Mouse (Mus musculus) stomach, postnatal 0 days (tissue): Measurements from ENCODE around the gene Phtf2.

Experiments used
- CTCF ChIP-seq: IDR thresholded peaks from 2 replicates; pipeline ENCODE4 v1.5.1; 2016; ENCODE audit warnings: antibody characterized with exemption, low read depth, mild to moderate bottlenecking, moderate library complexity
- EP300 ChIP-seq: optimal IDR thresholded peaks from 2 replicates; pipeline ENCODE3; 2016; ENCODE audit warnings: antibody characterized with exemption

- TF ChIP-seq CTCF (no peak), EP300 (no peak)
Measured at GRCm38 (mm10) chr5:20781116-20781515, 100.8 kb downstream of the Phtf2 start.
